In genomic region chr2:125794166-125794565, GRCm38 (mm10) we compare ENCODE assay signal across 25 mouse cellular contexts. TPM values are rescaled to one million over a fixed set of nuclear protein-coding genes. Genes with fewer than 3 reads are reported as not detected.
A peak's percentile ranks its signal among the peaks of the same experiment; 100 is the strongest.
DNase-seq lines count a peak whose midpoint lies in the region; ATAC-seq and TF ChIP-seq lines count a peak whose summit lies in the region.
"Had no signal": no experiment of that assay in that cellular context is flagged by ENCODE, and none has a peak within 500 bp of the region (broad histone marks: within the 10 kb centered on the region; RNA-seq: fewer than 3 reads in every experiment).

No protein-coding gene starts in this region.

- no peak for TF ChIP-seq CTCF in kidney, adult 2 months (conservative IDR thresholded peaks at IDR 0.05; ENCODE audit: insufficient read depth, insufficient read length, low read depth, low read length)
- no peak for TF ChIP-seq CTCF in kidney, postnatal 0 days (IDR thresholded peaks at IDR 0.05; ENCODE audit: low read depth)

- no peak for TF ChIP-seq POLR2A in kidney, adult 2 months (IDR thresholded peaks at IDR 0.05; ENCODE audit: low read depth, low read length)

- no peaks in the 10 kb centered on the region for H3K36me3 ChIP-seq in kidney, adult 2 months (ENCODE audit: control insufficient read depth, insufficient read depth, low read length)
- no peaks in the 10 kb centered on the region for H3K36me3 ChIP-seq in kidney, embryonic 15.5 days
- no peaks in the 10 kb centered on the region for H3K36me3 ChIP-seq in kidney, postnatal 0 days (ENCODE audit: insufficient read depth, low read length)
- no peaks in the 10 kb centered on the region for H3K36me3 ChIP-seq in kidney, embryonic 16.5 days (ENCODE audit: insufficient read depth, low read length)
- H3K36me3 ChIP-seq: embryonic facial prominence, embryonic 10.5 days; embryonic facial prominence, embryonic 13.5 days; forebrain, embryonic 12.5 days; forebrain, embryonic 15.5 days; heart, embryonic 12.5 days; heart, embryonic 15.5 days had no signal

- WGBS in kidney, adult 2 months = 45% methylated on average over 2 of the region's 2 CpGs
- 29% methylated on average over 2 of the region's 2 CpGs for WGBS in kidney, embryonic 15.5 days
- 35% methylated on average over 2 of the region's 2 CpGs for WGBS in kidney, postnatal 0 days
- WGBS in kidney, embryonic 16.5 days = 45% methylated on average over 2 of the region's 2 CpGs

- H3K9me3 ChIP-seq in kidney, embryonic 15.5 days (replicated peaks) = no peaks in the 10 kb centered on the region
- H3K9me3 ChIP-seq in kidney, postnatal 0 days (replicated peaks; ENCODE audit: low read length) = no peaks in the 10 kb centered on the region
- no peaks in the 10 kb centered on the region for H3K9me3 ChIP-seq in kidney, embryonic 16.5 days (ENCODE audit: low read length)
- H3K9me3 ChIP-seq: embryonic facial prominence, embryonic 10.5 days; embryonic facial prominence, embryonic 13.5 days; forebrain, embryonic 12.5 days; forebrain, embryonic 15.5 days; heart, embryonic 12.5 days; heart, embryonic 15.5 days had no signal

- no peak for ATAC-seq in kidney, embryonic 15.5 days (replicated peaks; ENCODE audit: low FRiP score)
- ATAC-seq in kidney, postnatal 0 days (replicated peaks; ENCODE audit: low FRiP score, low read depth) = no peak
- ATAC-seq in kidney, embryonic 16.5 days (ENCODE audit: low FRiP score, low TSS enrichment) = no peak; the same call in 1 of the 2 replicates
- ATAC-seq: forebrain, embryonic 15.5 days; hindbrain, postnatal 0 days; Patski had no signal

- no peaks in the 10 kb centered on the region for H3K27me3 ChIP-seq in kidney, adult 2 months (replicated peaks; ENCODE audit: control insufficient read depth, insufficient read depth, low read length)
- H3K27me3 ChIP-seq in kidney, embryonic 15.5 days = no peaks in the 10 kb centered on the region
- no peaks in the 10 kb centered on the region for H3K27me3 ChIP-seq in kidney, postnatal 0 days (ENCODE audit: insufficient read depth, low read length)
- no peaks in the 10 kb centered on the region for H3K27me3 ChIP-seq in kidney, embryonic 16.5 days (ENCODE audit: insufficient read depth, low read length)
- H3K27me3 ChIP-seq: embryonic facial prominence, embryonic 13.5 days; forebrain, embryonic 15.5 days; heart, embryonic 12.5 days; heart, embryonic 15.5 days; Patski had no signal

- no peak overlapping the region for H3K27ac ChIP-seq in kidney, adult 2 months (ENCODE audit: insufficient read depth, low read depth, low read length)
- H3K27ac ChIP-seq in kidney, embryonic 15.5 days = no peak overlapping the region
- no peak overlapping the region for H3K27ac ChIP-seq in kidney, postnatal 0 days
- H3K27ac ChIP-seq in kidney, embryonic 16.5 days (ENCODE audit: low read length) = no peak overlapping the region
- H3K27ac ChIP-seq: embryonic facial prominence, embryonic 10.5 days; embryonic facial prominence, embryonic 13.5 days; forebrain, embryonic 12.5 days; forebrain, embryonic 15.5 days; heart, embryonic 15.5 days; hindbrain, embryonic 14.5 days; hindbrain, postnatal 0 days had no signal

- DNase-seq in kidney, adult 2 months = peak; percentile 64
- DNase-seq in kidney, postnatal 0 days (ENCODE audit: low spot score) = peak; percentile 84
- peak; percentile 30 for DNase-seq in kidney, postnatal 10 days
- DNase-seq in layer of hippocampus, adult 11-12 months (ENCODE audit: low spot score) = no peak
- DNase-seq: adrenal gland, postnatal 10 days; adrenal gland, postnatal 36 days; cerebellum, adult 18-20 months; cerebellum, adult 9-10 months; cerebellum, postnatal 14 days; gastrocnemius, postnatal 25 days; heart, adult 18-20 months; heart, postnatal 10 days; heart, postnatal 4 days had no signal

- H3K9ac ChIP-seq in kidney, embryonic 15.5 days = no peak overlapping the region
- no peak overlapping the region for H3K9ac ChIP-seq in kidney, postnatal 0 days (ENCODE audit: low read depth, low read length)
- H3K9ac ChIP-seq in kidney, embryonic 16.5 days (replicated peaks; ENCODE audit: low read length) = no peak overlapping the region
- H3K9ac ChIP-seq: embryonic facial prominence, embryonic 13.5 days; forebrain, embryonic 12.5 days; forebrain, embryonic 15.5 days; heart, embryonic 12.5 days; heart, embryonic 15.5 days; hindbrain, embryonic 14.5 days had no signal

- no peak overlapping the region for H3K4me2 ChIP-seq in kidney, embryonic 15.5 days
- H3K4me2 ChIP-seq in kidney, postnatal 0 days (ENCODE audit: low read length) = no peak overlapping the region
- H3K4me2 ChIP-seq in kidney, embryonic 16.5 days (replicated peaks; ENCODE audit: low read depth, low read length) = no peak overlapping the region
- H3K4me2 ChIP-seq: embryonic facial prominence, embryonic 13.5 days; forebrain, embryonic 12.5 days; forebrain, embryonic 15.5 days; heart, embryonic 12.5 days; heart, embryonic 15.5 days; hindbrain, embryonic 14.5 days had no signal

- no peaks in the 10 kb centered on the region; the same call in 1 of the 2 replicates for H3K4me1 ChIP-seq in kidney, adult 2 months (ENCODE audit: control insufficient read depth, insufficient read depth, low read length)
- no peaks in the 10 kb centered on the region for H3K4me1 ChIP-seq in kidney, embryonic 15.5 days
- no peaks in the 10 kb centered on the region for H3K4me1 ChIP-seq in kidney, postnatal 0 days (replicated peaks; ENCODE audit: insufficient read depth, low read length)
- 0 out of 2 replicates have a peak, but pooled peaks cover 3% of the 10 kb centered on the region for H3K4me1 ChIP-seq in kidney, embryonic 16.5 days (ENCODE audit: insufficient read depth, low read length)
- H3K4me1 ChIP-seq: forebrain, embryonic 12.5 days; forebrain, embryonic 15.5 days; heart, embryonic 15.5 days had no signal

- H3K4me3 ChIP-seq in kidney, adult 2 months (ENCODE audit: insufficient read depth, low read depth, low read length) = no peak overlapping the region
- no peak overlapping the region for H3K4me3 ChIP-seq in kidney, embryonic 15.5 days (replicated peaks)
- H3K4me3 ChIP-seq in kidney, postnatal 0 days (replicated peaks; ENCODE audit: low read depth, low read length) = no peak overlapping the region
- H3K4me3 ChIP-seq in kidney, embryonic 16.5 days (ENCODE audit: low read length) = no peak overlapping the region
- H3K4me3 ChIP-seq: embryonic facial prominence, embryonic 10.5 days; embryonic facial prominence, embryonic 13.5 days; erythroblast, embryonic 14.5 days; forebrain, embryonic 12.5 days; forebrain, embryonic 15.5 days; heart, embryonic 12.5 days; heart, embryonic 15.5 days had no signal

RNA-seq across cellular contexts. Expression of gene Secisbp2l, which starts 11.5 kb away (rescaled TPM):
- 12.6 and 14.6 TPM in 2 replicates for polyA plus RNA-seq in kidney, adult 2 months (2012; rRNA removed)
- 19.0 and 19.6 TPM in 2 replicates for polyA plus RNA-seq in kidney, embryonic 15.5 days (2015; fragmentation: Nextera tagmentation; extraction: Ambion mirVana)
- polyA plus RNA-seq in kidney, postnatal 0 days (2015; fragmentation: Nextera tagmentation; extraction: Ambion mirVana) = 15.8 and 17.1 TPM in 2 replicates
- polyA plus RNA-seq in kidney, embryonic 16.5 days (2015; fragmentation: Nextera tagmentation; extraction: Ambion mirVana) = 18.5 and 19.7 TPM in 2 replicates
